Mouse (Mus musculus): ENCODE results near the gene Apoc4. TPM values are rescaled to one million over a fixed set of nuclear protein-coding genes. Genes with fewer than 3 reads are reported as not detected.

Apoc4 gene
- total and polyA plus RNA-seq, 3 experiments, result 0.22 to 0.27 TPM; not detected in 1

- Histone ChIP-seq H3K9me3 (replicated peaks) (peaks cover 13% of the 10 kb centered on the region), H3K27me3 (ENCODE audit: insufficient read depth, low read length) (no peaks in the 10 kb centered on the region), H3K4me3 (ENCODE audit: low read depth, low read length) (no peak overlapping the region; the same call in 1 of the 2 replicates), H3K36me3 (replicated peaks) (peaks cover 93% of the 10 kb centered on the region), H3K4me1 (ENCODE audit: insufficient read depth, low read depth, low read length) (peaks cover 75% of the 10 kb centered on the region)
- peak; percentile 31 for DNase-seq (ENCODE audit: low spot score)
- ATAC-seq (ENCODE audit: extremely low read depth, insufficient number of reproducible peaks, low FRiP score, poor library complexity, severe bottlenecking), result peak; percentile 36; the same call in 1 of the 2 replicates
- TF ChIP-seq POLR2AphosphoS5 (IDR thresholded peaks at IDR 0.05; ENCODE audit: insufficient replicate concordance, low read depth, low read length) (no peak), GATA1 (IDR thresholded peaks at IDR 0.05; ENCODE audit: borderline replicate concordance, low read length) (no peak), TAL1 (conservative IDR thresholded peaks at IDR 0.05; ENCODE audit: low read depth, low read length) (no peak), CTCF (IDR thresholded peaks at IDR 0.05; ENCODE audit: low read depth, low read length) (no peak), GATA2 (IDR thresholded peaks at IDR 0.05; ENCODE audit: borderline replicate concordance, low read depth, low read length) (no peak)
These were observed 19.9 kb upstream of the Apoc4 start for GRCm38 (mm10) chr7:19701069-19701761.

- Histone ChIP-seq H3K27me3 (ENCODE audit: insufficient read depth, low read length) (no peaks in the 10 kb centered on the region), H3K4me3 (ENCODE audit: low read depth, low read length) (no peak overlapping the region; the same call in 1 of the 2 replicates), H3K36me3 (replicated peaks) (peaks cover 93% of the 10 kb centered on the region), H3K9me3 (replicated peaks) (peaks cover 13% of the 10 kb centered on the region), H3K4me1 (ENCODE audit: insufficient read depth, low read depth, low read length) (peaks cover 82% of the 10 kb centered on the region)
- ATAC-seq (ENCODE audit: extremely low read depth, insufficient number of reproducible peaks, low FRiP score, poor library complexity, severe bottlenecking), result no peak
- TF ChIP-seq GATA2 (IDR thresholded peaks at IDR 0.05; ENCODE audit: borderline replicate concordance, low read depth, low read length) (no peak), GATA1 (IDR thresholded peaks at IDR 0.05; ENCODE audit: borderline replicate concordance, low read length) (no peak)
- no peak for DNase-seq (ENCODE audit: low spot score)
These were observed 19.2 kb upstream of the Apoc4 start for GRCm38 (mm10) chr7:19700299-19701068.

- H3K4me1 ChIP-seq (ENCODE audit: insufficient read depth, low read depth, low read length), result peaks cover 85% of the 10 kb centered on the region
- H3K9me3 ChIP-seq (replicated peaks), result peaks cover 13% of the 10 kb centered on the region
- TF ChIP-seq GATA1 (IDR thresholded peaks at IDR 0.05; ENCODE audit: borderline replicate concordance, low read length) (no peak), CTCF (IDR thresholded peaks at IDR 0.05; ENCODE audit: low read depth, low read length) (no peak), POLR2AphosphoS5 (IDR thresholded peaks at IDR 0.05; ENCODE audit: insufficient replicate concordance, low read depth, low read length) (no peak), TAL1 (conservative IDR thresholded peaks at IDR 0.05; ENCODE audit: low read depth, low read length) (no peak), GATA2 (IDR thresholded peaks at IDR 0.05; ENCODE audit: borderline replicate concordance, low read depth, low read length) (no peak)
- peaks cover 86% of the 10 kb centered on the region for H3K36me3 ChIP-seq (replicated peaks)
- ATAC-seq (ENCODE audit: extremely low read depth, insufficient number of reproducible peaks, low FRiP score, poor library complexity, severe bottlenecking), result no peak
- H3K4me3 ChIP-seq (ENCODE audit: low read depth, low read length), result no peak overlapping the region
- no peaks in the 10 kb centered on the region for H3K27me3 ChIP-seq (ENCODE audit: insufficient read depth, low read length)
- DNase-seq (ENCODE audit: low spot score), result no peak
These were observed 18.5 kb upstream of the Apoc4 start for GRCm38 (mm10) chr7:19699827-19700148.

- TF ChIP-seq TAL1 (conservative IDR thresholded peaks at IDR 0.05; ENCODE audit: low read depth, low read length) (no peak), CTCF (IDR thresholded peaks at IDR 0.05; ENCODE audit: low read depth, low read length) (no peak), POLR2AphosphoS5 (IDR thresholded peaks at IDR 0.05; ENCODE audit: insufficient replicate concordance, low read depth, low read length) (no peak), GATA1 (IDR thresholded peaks at IDR 0.05; ENCODE audit: borderline replicate concordance, low read length) (no peak), GATA2 (IDR thresholded peaks at IDR 0.05; ENCODE audit: borderline replicate concordance, low read depth, low read length) (no peak)
- H3K4me3 ChIP-seq (ENCODE audit: low read depth, low read length), result no peak within 1 kb of the TSS
- peaks cover 13% of the 10 kb centered on the region for H3K9me3 ChIP-seq (replicated peaks)
- peaks cover 80% of the 10 kb centered on the region for H3K36me3 ChIP-seq (replicated peaks)
- ATAC-seq (ENCODE audit: extremely low read depth, insufficient number of reproducible peaks, low FRiP score, poor library complexity, severe bottlenecking), result no peak
- no peaks in the 10 kb centered on the region for H3K27me3 ChIP-seq (ENCODE audit: insufficient read depth, low read length)
- DNase-seq (ENCODE audit: low spot score), result no peak
- peaks cover 87% of the 10 kb centered on the region for H3K4me1 ChIP-seq (ENCODE audit: insufficient read depth, low read depth, low read length)
These were observed 17.9 kb upstream of the Apoc4 start, which contains the start of gene Apoe for GRCm38 (mm10) chr7:19698907-19699826. Apoe (minus strand) TSS chr7:19699188.

GRCm38 (mm10) chr7:19697949-19698906 lies 16.9 kb upstream of the Apoc4 start:
- Histone ChIP-seq H3K36me3 (replicated peaks) (peaks cover 71% of the 10 kb centered on the region), H3K4me1 (ENCODE audit: insufficient read depth, low read depth, low read length) (peaks cover 88% of the 10 kb centered on the region), H3K9me3 (replicated peaks) (peaks cover 13% of the 10 kb centered on the region), H3K4me3 (ENCODE audit: low read depth, low read length) (no peak overlapping the region), H3K27me3 (ENCODE audit: insufficient read depth, low read length) (no peaks in the 10 kb centered on the region)
- ATAC-seq (ENCODE audit: extremely low read depth, insufficient number of reproducible peaks, low FRiP score, poor library complexity, severe bottlenecking) (no peak), DNase-seq (ENCODE audit: low spot score) (no peak)
- no peak for TF ChIP-seq GATA1 (IDR thresholded peaks at IDR 0.05; ENCODE audit: borderline replicate concordance, low read length)
- no peak for TF ChIP-seq TAL1 (conservative IDR thresholded peaks at IDR 0.05; ENCODE audit: low read depth, low read length)
- no peak for TF ChIP-seq GATA2 (IDR thresholded peaks at IDR 0.05; ENCODE audit: borderline replicate concordance, low read depth, low read length)
- no peak; the same call in 1 of the 2 replicates for TF ChIP-seq POLR2AphosphoS5 (IDR thresholded peaks at IDR 0.05; ENCODE audit: insufficient replicate concordance, low read depth, low read length)
- TF ChIP-seq CTCF (IDR thresholded peaks at IDR 0.05; ENCODE audit: low read depth, low read length), result no peak
